ENCODE assay signal across 19 mouse cellular contexts in the genomic region with DNA sequence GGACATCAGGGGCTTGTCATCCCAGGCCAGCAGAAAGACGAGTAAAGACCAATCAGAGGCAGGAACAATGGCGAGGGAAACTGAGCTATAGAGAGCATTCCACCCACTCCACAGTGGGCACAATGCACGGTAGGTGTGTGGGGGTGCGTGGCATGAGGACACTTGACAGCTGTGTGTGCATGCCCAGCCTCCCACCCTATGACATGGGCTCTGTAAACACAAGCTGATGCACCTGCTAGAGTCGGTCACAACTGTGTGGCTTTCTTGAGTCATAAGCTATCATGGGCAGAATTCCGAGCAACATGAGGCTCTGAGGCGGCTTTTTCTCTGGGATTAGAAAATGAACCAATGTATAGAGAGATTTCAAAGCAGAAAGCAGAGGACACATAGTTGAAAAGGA.
A peak's percentile ranks its signal among the peaks of the same experiment; 100 is the strongest.
DNase-seq lines count a peak whose midpoint lies in the region; ATAC-seq and TF ChIP-seq lines count a peak whose summit lies in the region.
"Had no signal": no experiment of that assay in that cellular context is flagged by ENCODE, and none has a peak within 500 bp of the region (broad histone marks: within the 10 kb centered on the region; RNA-seq: fewer than 3 reads in every experiment).

No protein-coding gene starts in this region.

- intact Hi-C loops in heart, postnatal 25 days (cut with DNase I), result no loop called here

- peaks cover 22% of the 10 kb centered on the region for H3K4me1 ChIP-seq in heart, embryonic 13.5 days
- no peaks in the 10 kb centered on the region for H3K4me1 ChIP-seq in megakaryocyte, embryonic 14.5 days
- peaks cover 27% of the 10 kb centered on the region for H3K4me1 ChIP-seq in forebrain, embryonic 15.5 days
- H3K4me1 ChIP-seq: limb, embryonic 12.5 days; liver, embryonic 12.5 days had no signal

- H3K9me3 ChIP-seq in heart, embryonic 13.5 days, result no peaks in the 10 kb centered on the region
- no peaks in the 10 kb centered on the region for H3K9me3 ChIP-seq in megakaryocyte, embryonic 14.5 days
- no peaks in the 10 kb centered on the region for H3K9me3 ChIP-seq in forebrain, embryonic 15.5 days
- H3K9me3 ChIP-seq: limb, embryonic 12.5 days; liver, embryonic 12.5 days had no signal

- 77% methylated on average over 7 of the region's 7 CpGs for WGBS in heart, embryonic 13.5 days
- WGBS in forebrain, embryonic 15.5 days, result 67% methylated on average over 7 of the region's 7 CpGs

- H3K4me3 ChIP-seq in heart, embryonic 13.5 days, result no peak overlapping the region
- H3K4me3 ChIP-seq in megakaryocyte, embryonic 14.5 days (replicated peaks), result peak overlapping the region; percentile 70
- H3K4me3 ChIP-seq in C2C12 (ENCODE audit: insufficient read depth, poor library complexity, severe bottlenecking), result no peak overlapping the region
- no peak overlapping the region for H3K4me3 ChIP-seq in forebrain, embryonic 15.5 days
- H3K4me3 ChIP-seq: limb, embryonic 12.5 days; liver, embryonic 12.5 days had no signal

- H3ac ChIP-seq in C2C12 (ENCODE audit: control insufficient read depth, insufficient read length, low read depth), result no peak overlapping the region

- no peaks in the 10 kb centered on the region for H3K36me3 ChIP-seq in heart, embryonic 13.5 days
- H3K36me3 ChIP-seq in megakaryocyte, embryonic 14.5 days (replicated peaks; ENCODE audit: low read length), result no peaks in the 10 kb centered on the region
- no peaks in the 10 kb centered on the region for H3K36me3 ChIP-seq in C2C12 (ENCODE audit: control insufficient read depth, insufficient read depth)
- no peaks in the 10 kb centered on the region for H3K36me3 ChIP-seq in forebrain, embryonic 15.5 days
- H3K36me3 ChIP-seq: limb, embryonic 12.5 days; liver, embryonic 12.5 days had no signal

- no peak for TF ChIP-seq CTCF in C2C12 (IDR thresholded peaks at IDR 0.05; ENCODE audit: control insufficient read depth, insufficient read depth, insufficient read length)

- H3K27ac ChIP-seq in heart, embryonic 13.5 days (replicated peaks), result peak overlapping the region; percentile 20; the same call in 1 of the 2 replicates
- H3K27ac ChIP-seq in forebrain, embryonic 15.5 days (replicated peaks), result 0 out of 2 replicates have a peak overlapping the region, but pooled peaks have one; percentile 41
- H3K27ac ChIP-seq: limb, embryonic 12.5 days; liver, embryonic 12.5 days had no signal

- H3K4me2 ChIP-seq in heart, embryonic 13.5 days, result no peak overlapping the region
- H3K4me2 ChIP-seq in forebrain, embryonic 15.5 days (replicated peaks), result no peak overlapping the region
- H3K4me2 ChIP-seq: limb, embryonic 12.5 days; liver, embryonic 12.5 days had no signal

- no peaks in the 10 kb centered on the region for H3K79me2 ChIP-seq in C2C12 (ENCODE audit: control insufficient read depth, insufficient read depth)

- no peak overlapping the region for H3K9ac ChIP-seq in heart, embryonic 13.5 days
- no peak overlapping the region for H3K9ac ChIP-seq in forebrain, embryonic 15.5 days (replicated peaks)
- H3K9ac ChIP-seq: limb, embryonic 12.5 days; liver, embryonic 12.5 days had no signal

- no peaks in the 10 kb centered on the region for H3K79me3 ChIP-seq in C2C12 (ENCODE audit: low read depth)

- DNase-seq in heart, postnatal 25 days (ENCODE audit: low spot score), result no peak
- DNase-seq in cerebellum, adult 11 months, result no peak
- DNase-seq: adrenal gland, postnatal 36 days; B cell, adult 2 months; cerebellum, adult 9-11 months; gastrocnemius, postnatal 14 days; heart, adult 18-20 months; heart, postnatal 4 days; kidney, adult 8-10 months; kidney, postnatal 14 days; lung, adult 2 months; thymus, postnatal 36 days had no signal

- ATAC-seq in heart, embryonic 13.5 days (ENCODE audit: extremely low read depth, insufficient number of reproducible peaks, low FRiP score, low TSS enrichment), result no peak
- no peak for ATAC-seq in megakaryocyte, adult 5-6 weeks (ENCODE audit: poor library complexity, severe bottlenecking)
- no peak for ATAC-seq in forebrain, embryonic 15.5 days (replicated peaks)
- ATAC-seq: liver, embryonic 12.5 days had no signal

- no peaks in the 10 kb centered on the region for H3K27me3 ChIP-seq in heart, embryonic 13.5 days (replicated peaks)
- H3K27me3 ChIP-seq in megakaryocyte, embryonic 14.5 days (replicated peaks), result peaks cover 1% of the 10 kb centered on the region
- no peaks in the 10 kb centered on the region for H3K27me3 ChIP-seq in C2C12 (ENCODE audit: control insufficient read depth, insufficient read depth, insufficient read length)
- no peaks in the 10 kb centered on the region for H3K27me3 ChIP-seq in forebrain, embryonic 15.5 days
- H3K27me3 ChIP-seq: limb, embryonic 12.5 days; liver, embryonic 12.5 days had no signal

TF ChIP-seq in C2C12, 6 proteins besides CTCF, POLR2A, EP300 and RAD21:
- TF ChIP-seq CEBPB (IDR thresholded peaks at IDR 0.05; ENCODE audit: low read depth), result no peak
- peak; percentile 99 for TF ChIP-seq MYOD1 (IDR thresholded peaks at IDR 0.05; ENCODE audit: control insufficient read depth, insufficient read length, low read depth)
